ENCODE assay signal across 10 mouse cellular contexts in the genomic region with DNA sequence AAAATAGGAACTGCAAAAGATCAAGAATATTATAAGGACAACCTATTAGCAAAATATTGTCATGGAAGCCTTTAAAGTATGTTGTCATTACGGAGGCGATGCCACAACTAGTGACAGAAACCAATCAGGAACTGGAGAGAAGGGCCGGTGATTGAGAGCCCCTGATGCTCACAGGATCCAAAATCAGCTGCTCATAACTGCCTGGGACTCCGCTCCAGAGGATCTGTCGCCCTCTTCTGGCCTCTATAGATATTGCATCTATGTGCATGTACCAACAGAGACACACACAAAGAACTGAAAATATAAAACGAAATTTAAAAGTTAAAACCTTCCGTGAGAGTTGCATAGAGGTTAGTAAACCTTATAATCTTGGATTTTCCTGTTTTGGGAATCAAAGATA. TPM values are rescaled to one million over a fixed set of nuclear protein-coding genes. Genes with fewer than 3 reads are reported as not detected.
DNase-seq lines count a peak whose midpoint lies in the region; ATAC-seq and TF ChIP-seq lines count a peak whose summit lies in the region.
"Had no signal": no experiment of that assay in that cellular context is flagged by ENCODE, and none has a peak within 500 bp of the region (broad histone marks: within the 10 kb centered on the region; RNA-seq: fewer than 3 reads in every experiment).

No protein-coding gene starts in this region.

- no peaks in the 10 kb centered on the region for H3K36me3 ChIP-seq in lung, embryonic 14.5 days (ENCODE audit: insufficient read depth)
- no peaks in the 10 kb centered on the region for H3K36me3 ChIP-seq in liver, embryonic 14.5 days (replicated peaks; ENCODE audit: control insufficient read depth, insufficient read depth, low read depth)
- H3K36me3 ChIP-seq: hindbrain, embryonic 15.5 days had no signal

- WGBS in lung, embryonic 14.5 days, result 60% methylated on average over 7 of the region's 7 CpGs
- whole genome bisulfite sequencing in liver, embryonic 14.5 days (ENCODE audit: insufficient replicate concordance), result 56% methylated on average over 7 of the region's 7 CpGs

- TF ChIP-seq POLR2A in brain, embryonic 14.5 days (IDR thresholded peaks at IDR 0.05; ENCODE audit: borderline replicate concordance, extremely low read depth, insufficient read depth, insufficient read length, poor library complexity, severe bottlenecking), result no peak

- TF ChIP-seq EP300 in liver, embryonic 14.5 days (IDR thresholded peaks at IDR 0.05; ENCODE audit: low read depth), result no peak

- no peak for DNase-seq in gastrocnemius, adult 2 months
- DNase-seq in gastrocnemius, adult 8-10 months (ENCODE audit: low spot score in 2 of 2), result no peak
- peak; percentile 73 for DNase-seq in lung, embryonic 14.5 days
- no peak for DNase-seq in lung, adult 18-20 months
- DNase-seq in brain, embryonic 14.5 days (ENCODE audit: low read depth), result peak; percentile 41
- peak; percentile 4 to 17 (median 6) for DNase-seq in liver, embryonic 14.5 days (ENCODE audit: low read depth in 3 of 3, low spot score in 3 of 3)
- DNase-seq in frontal cortex, postnatal 14 days (ENCODE audit: low spot score in 2 of 2), result no peak
- DNase-seq in left cerebral cortex, adult 9 months (ENCODE audit: low spot score in 2 of 2), result no peak

- intact Hi-C loops in gastrocnemius, adult 2 months (cut with DNase I), result loop anchor here (2.0 to 5.0 kb wide), 3 partner anchors 63 to 393 kb away; no protein-coding TSS in a partner anchor

- no peak overlapping the region for H3K9ac ChIP-seq in lung, embryonic 14.5 days
- no peak overlapping the region for H3K9ac ChIP-seq in liver, embryonic 14.5 days (replicated peaks)
- H3K9ac ChIP-seq: hindbrain, embryonic 15.5 days had no signal

- no peak overlapping the region for H3K27ac ChIP-seq in gastrocnemius, adult 2 months
- H3K27ac ChIP-seq in lung, embryonic 14.5 days (ENCODE audit: low read depth), result no peak overlapping the region
- H3K27ac ChIP-seq in liver, embryonic 14.5 days, result no peak overlapping the region
- H3K27ac ChIP-seq: hindbrain, embryonic 15.5 days had no signal

- H3K4me3 ChIP-seq in gastrocnemius, adult 2 months, result no peak overlapping the region
- H3K4me3 ChIP-seq in lung, embryonic 14.5 days (ENCODE audit: low read depth, low read length), result no peak overlapping the region
- H3K4me3 ChIP-seq in liver, embryonic 14.5 days (ENCODE audit: insufficient read depth in 1 of 2, low read depth in 2 of 2, low read length in 2 of 2), result no peak overlapping the region
- H3K4me3 ChIP-seq: hindbrain, embryonic 15.5 days; myocyte had no signal

- H3K9me3 ChIP-seq in lung, embryonic 14.5 days (ENCODE audit: low read depth, low read length), result no peaks in the 10 kb centered on the region
- no peaks in the 10 kb centered on the region for H3K9me3 ChIP-seq in liver, embryonic 14.5 days (ENCODE audit: control insufficient read depth, low read length)
- H3K9me3 ChIP-seq: hindbrain, embryonic 15.5 days had no signal

- TF ChIP-seq CTCF in gastrocnemius, adult 2 months (IDR thresholded peaks at IDR 0.05), result peak; percentile 41; the same call in 1 of the 2 replicates
- peak; percentile 60 for TF ChIP-seq CTCF in lung, embryonic 14.5 days (IDR thresholded peaks at IDR 0.05; ENCODE audit: low read depth)
- peak; percentile 54; the same call in 1 of the 2 replicates for TF ChIP-seq CTCF in brain, embryonic 14.5 days (IDR thresholded peaks at IDR 0.05; ENCODE audit: borderline replicate concordance, extremely low read depth, insufficient read depth, insufficient read length)
- TF ChIP-seq CTCF in liver, embryonic 14.5 days (IDR thresholded peaks at IDR 0.05; ENCODE audit: low read depth), result peak; percentile 68

- ATAC-seq in lung, embryonic 14.5 days (ENCODE audit: insufficient read depth), result no peak
- ATAC-seq in liver, embryonic 14.5 days (ENCODE audit: insufficient read depth), result no peak

- no peaks in the 10 kb centered on the region for H3K27me3 ChIP-seq in lung, embryonic 14.5 days (ENCODE audit: insufficient read depth, low read length)
- H3K27me3 ChIP-seq in liver, embryonic 14.5 days (ENCODE audit: control insufficient read depth, insufficient read depth, low read length), result no peaks in the 10 kb centered on the region
- H3K27me3 ChIP-seq: hindbrain, embryonic 15.5 days had no signal

- H3K4me2 ChIP-seq in lung, embryonic 14.5 days, result no peak overlapping the region
- H3K4me2 ChIP-seq in liver, embryonic 14.5 days (ENCODE audit: low read depth), result no peak overlapping the region

- no peaks in the 10 kb centered on the region for H3K4me1 ChIP-seq in lung, embryonic 14.5 days (ENCODE audit: insufficient read depth)
- H3K4me1 ChIP-seq in liver, embryonic 14.5 days (replicated peaks; ENCODE audit: control insufficient read depth in 2 of 2, insufficient read depth in 2 of 2, low read length in 1 of 2), result no peaks in the 10 kb centered on the region
- H3K4me1 ChIP-seq: hindbrain, embryonic 15.5 days had no signal

RNA-seq across cellular contexts. Expression of a gene that starts 38.1 kb away (rescaled TPM):
- 1 to 10 TPM in 1 of 2 experiments, under 1 TPM in 1; 0.66 to 1.7 TPM for total RNA-seq in gastrocnemius, adult 2 months (2021)
- total RNA-seq in gastrocnemius, adult 8-10 months (2022), result under 1 TPM; 0.20 to 0.44 (median 0.26) TPM
- polyA plus RNA-seq in lung, embryonic 14.5 days (2014; fragmentation: Nextera tagmentation; extraction: Ambion mirVana), result 3.1 and 3.2 TPM in 2 replicates
- 0.26 and 0.55 TPM in 2 replicates for polyA plus RNA-seq in brain, embryonic 14.5 days (2012; rRNA removed)
- not detected in 2 replicates for polyA plus RNA-seq in liver, embryonic 14.5 days (2012; rRNA removed)
- not detected in 2 replicates for polyA plus RNA-seq in liver, embryonic 14.5 days (2014; fragmentation: Nextera tagmentation; extraction: Ambion mirVana)

Comparison
In these comparisons a context has a peak if more than half of its experiments do, and no peak if none do; other contexts are left out.
1. DNase-seq: peak in lung, embryonic 14.5 days (single experiment), brain, embryonic 14.5 days (single experiment) and liver, embryonic 14.5 days (3 of 3); none in gastrocnemius, adult 2 months (single experiment), gastrocnemius, adult 8-10 months (0 of 2), lung, adult 18-20 months (0 of 2), frontal cortex, postnatal 14 days (0 of 2) and left cerebral cortex, adult 9 months (0 of 2).
2. Peak in every context shown above with its lines, with median percentiles within 50 percentile points of each other: CTCF ChIP-seq.